Comparison of ENCODE assay signal across 9 mouse cellular contexts in the genomic region with DNA sequence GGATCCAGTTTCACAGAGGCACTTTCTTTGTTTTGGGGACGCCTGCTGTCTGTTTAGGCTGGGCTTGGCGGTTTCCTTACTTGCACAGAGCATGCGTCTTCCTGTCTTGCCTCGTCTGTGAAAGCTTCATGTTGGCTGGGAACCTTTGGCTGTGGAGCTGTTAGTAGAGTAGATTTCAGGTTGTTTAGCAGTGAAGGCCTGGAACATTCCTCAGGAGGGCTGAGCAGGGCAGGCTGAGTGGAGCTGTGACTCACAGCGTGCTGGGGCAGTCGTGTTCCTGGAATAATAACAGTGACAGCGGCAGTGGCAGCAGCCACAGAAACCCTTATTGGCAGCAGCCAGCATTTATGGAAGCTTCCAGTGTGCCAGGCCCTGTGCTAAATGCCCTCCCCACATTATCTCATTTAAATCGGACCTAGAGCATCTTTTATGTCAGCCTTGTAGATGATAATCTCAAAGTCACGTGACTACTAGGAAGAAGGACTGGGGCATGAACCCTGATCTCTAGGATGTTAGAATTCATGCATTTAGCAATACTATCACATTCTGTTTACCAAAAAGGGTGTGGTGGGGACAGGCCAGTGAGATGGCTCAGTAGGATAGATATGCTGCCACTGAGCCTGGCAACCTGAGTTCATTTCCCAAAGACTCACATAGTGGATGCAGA. TPM values are rescaled to one million over a fixed set of nuclear protein-coding genes. Genes with fewer than 3 reads are reported as not detected.
DNase-seq lines count a peak whose midpoint lies in the region; ATAC-seq and TF ChIP-seq lines count a peak whose summit lies in the region.
"Had no signal": no experiment of that assay in that cellular context is flagged by ENCODE, and none has a peak within 500 bp of the region (broad histone marks: within the 10 kb centered on the region; RNA-seq: fewer than 3 reads in every experiment).

No protein-coding gene starts in this region.

- TF ChIP-seq EP300 in heart, adult 2 months (IDR thresholded peaks at IDR 0.05; ENCODE audit: insufficient read depth, low read depth, low read length): no peak

- intact Hi-C loops in heart, adult 2 months (cut with DNase I): loop anchor here (5.0 kb wide), 1 partner anchor 41 kb away; the partner anchor contains the start of gene Mitf

- no peak for TF ChIP-seq POLR2A in kidney, adult 2 months (IDR thresholded peaks at IDR 0.05; ENCODE audit: low read depth, low read length)
- no peak for TF ChIP-seq POLR2A in heart, adult 2 months (IDR thresholded peaks at IDR 0.05; ENCODE audit: insufficient read depth, low read depth, low read length)

- ATAC-seq in midbrain, embryonic 16.5 days: no peak

- H3K36me3 ChIP-seq in kidney, adult 2 months (ENCODE audit: control insufficient read depth, insufficient read depth, low read length): no peaks in the 10 kb centered on the region
- no peaks in the 10 kb centered on the region; the same call in 1 of the 2 replicates for H3K36me3 ChIP-seq in heart, adult 2 months (ENCODE audit: control insufficient read depth, insufficient read depth, low read length)
- no peaks in the 10 kb centered on the region for H3K36me3 ChIP-seq in midbrain, embryonic 16.5 days (ENCODE audit: control insufficient read depth, insufficient read depth, low read length)
- H3K36me3 ChIP-seq: liver, embryonic 15.5 days had no signal

- H3K4me3 ChIP-seq in kidney, adult 2 months (ENCODE audit: insufficient read depth, low read depth, low read length): no peak overlapping the region
- H3K4me3 ChIP-seq in heart, adult 2 months: no peak overlapping the region
- no peak overlapping the region for H3K4me3 ChIP-seq in midbrain, embryonic 16.5 days (ENCODE audit: low read depth, low read length)
- H3K4me3 ChIP-seq: liver, embryonic 15.5 days had no signal

- no peaks in the 10 kb centered on the region for H3K27me3 ChIP-seq in kidney, adult 2 months (replicated peaks; ENCODE audit: control insufficient read depth, insufficient read depth, low read length)
- no peaks in the 10 kb centered on the region for H3K27me3 ChIP-seq in heart, adult 2 months (ENCODE audit: control insufficient read depth, insufficient read depth, low read length)
- no peaks in the 10 kb centered on the region for H3K27me3 ChIP-seq in midbrain, embryonic 16.5 days (ENCODE audit: control insufficient read depth, insufficient read depth, low read depth, low read length)
- H3K27me3 ChIP-seq: liver, embryonic 15.5 days had no signal

- WGBS in kidney, adult 2 months: 67% methylated on average over 9 of the region's 9 CpGs
- 29% methylated on average over 9 of the region's 9 CpGs for whole genome bisulfite sequencing in heart, adult 2 months
- WGBS in midbrain, embryonic 16.5 days: 70% methylated on average over 9 of the region's 9 CpGs

- no peak overlapping the region for H3K27ac ChIP-seq in kidney, adult 2 months (ENCODE audit: insufficient read depth, low read depth, low read length)
- peak overlapping the region; percentile 27 for H3K27ac ChIP-seq in heart, adult 2 months
- H3K27ac ChIP-seq in midbrain, embryonic 16.5 days (ENCODE audit: low read length): no peak overlapping the region
- H3K27ac ChIP-seq: liver, embryonic 15.5 days had no signal

- H3K79me2 ChIP-seq in heart, adult 2 months (replicated peaks; ENCODE audit: control insufficient read depth, insufficient read depth, low read length): no peaks in the 10 kb centered on the region

- no peak overlapping the region for H3K4me2 ChIP-seq in midbrain, embryonic 16.5 days (ENCODE audit: low read length)
- H3K4me2 ChIP-seq: liver, embryonic 15.5 days had no signal

- no peak overlapping the region for H3K9ac ChIP-seq in heart, adult 2 months (ENCODE audit: low read depth, low read length)
- H3K9ac ChIP-seq in midbrain, embryonic 16.5 days (ENCODE audit: low read depth, low read length): no peak overlapping the region
- H3K9ac ChIP-seq: liver, embryonic 15.5 days had no signal

- H3K4me1 ChIP-seq in kidney, adult 2 months (ENCODE audit: control insufficient read depth, insufficient read depth, low read length): no peaks in the 10 kb centered on the region
- peaks cover 7% of the 10 kb centered on the region for H3K4me1 ChIP-seq in heart, adult 2 months (ENCODE audit: control insufficient read depth, insufficient read depth, low read length)
- H3K4me1 ChIP-seq in midbrain, embryonic 16.5 days (ENCODE audit: control insufficient read depth, insufficient read depth, low read length): no peaks in the 10 kb centered on the region
- H3K4me1 ChIP-seq: liver, embryonic 15.5 days had no signal

- DNase-seq in kidney, postnatal 14 days: peak; percentile 12
- DNase-seq in kidney, adult 2 months: no peak
- DNase-seq in adrenal gland, postnatal 14 days: peak; percentile 38
- DNase-seq in heart, adult 2 months: peak in 1 of 2 experiments; percentile 42
- peak; percentile 46 for DNase-seq in lung, postnatal 10 days
- no peak for DNase-seq in MN1 (ENCODE audit: low spot score)
- no peak for DNase-seq in left cerebral cortex, adult 9 months (ENCODE audit: low spot score in 2 of 2)

- no peaks in the 10 kb centered on the region for H3K9me3 ChIP-seq in midbrain, embryonic 16.5 days (replicated peaks; ENCODE audit: control insufficient read depth, low read length, poor library complexity, severe bottlenecking)
- H3K9me3 ChIP-seq: liver, embryonic 15.5 days had no signal

- no peak for TF ChIP-seq CTCF in kidney, adult 2 months (conservative IDR thresholded peaks at IDR 0.05; ENCODE audit: insufficient read depth, insufficient read length, low read depth, low read length)
- no peak for TF ChIP-seq CTCF in heart, adult 2 months (IDR thresholded peaks at IDR 0.05)

RNA-seq across cellular contexts. Expression of gene Mitf, which starts 41.5 kb away (rescaled TPM):
- polyA plus RNA-seq in kidney, adult 2 months (2012; rRNA removed): 8.3 and 9.9 TPM in 2 replicates
- total RNA-seq in adrenal gland, postnatal 14 days (2021): 5.3 and 8.2 TPM in 2 replicates
- total RNA-seq in heart, adult 2 months (2021): 10 to 100 TPM; 50.6 to 68.3 TPM
- 23.4 and 36.3 TPM in 2 replicates for polyA plus RNA-seq in heart, adult 2 months (2012; rRNA removed)
- 1.0 and 1.2 TPM in 2 replicates for polyA plus RNA-seq in midbrain, embryonic 16.5 days (2015; fragmentation: Nextera tagmentation; extraction: Ambion mirVana)

Comparison
In these comparisons a context has a peak if more than half of its experiments do, and no peak if none do; other contexts are left out.
1. DNase-seq: peak in kidney, postnatal 14 days (single experiment), adrenal gland, postnatal 14 days (single experiment) and lung, postnatal 10 days (single experiment); none in kidney, adult 2 months (single experiment), MN1 (single experiment) and left cerebral cortex, adult 9 months (0 of 2).